In the genomic region with DNA sequence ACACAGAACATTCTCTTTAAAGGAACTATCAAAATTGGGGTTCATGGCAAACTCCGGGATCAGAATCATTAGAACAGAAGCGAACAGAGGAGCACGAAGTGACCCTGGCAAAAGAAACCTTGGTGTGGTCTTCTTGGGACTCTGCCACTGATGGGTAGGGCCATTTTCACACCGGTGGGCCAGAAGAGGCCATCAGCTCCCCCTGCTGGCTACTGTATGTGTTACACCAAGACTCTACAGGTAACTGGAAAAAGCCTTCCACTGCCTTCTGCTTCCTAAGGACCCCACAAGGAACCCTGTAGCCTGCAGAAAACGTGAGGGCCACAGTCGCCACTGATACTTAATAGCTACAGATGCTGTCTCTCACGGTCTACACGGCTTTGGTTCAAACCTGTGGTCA, we compare ENCODE assay signal across 8 mouse cellular contexts. TPM values are rescaled to one million over a fixed set of nuclear protein-coding genes. Genes with fewer than 3 reads are reported as not detected.
DNase-seq lines count a peak whose midpoint lies in the region; ATAC-seq and TF ChIP-seq lines count a peak whose summit lies in the region.
"Had no signal": no experiment of that assay in that cellular context is flagged by ENCODE, and none has a peak within 500 bp of the region (broad histone marks: within the 10 kb centered on the region; RNA-seq: fewer than 3 reads in every experiment).

No protein-coding gene starts in this region.

- H3K4me1 ChIP-seq in ES-Bruce4 (ENCODE audit: control insufficient read depth, insufficient read depth, low read length) = no peaks in the 10 kb centered on the region

- no peak overlapping the region for H3K4me3 ChIP-seq in ES-Bruce4 (ENCODE audit: low read depth, low read length)
- H3K4me3 ChIP-seq: limb, embryonic 13.5 days had no signal

- no peak overlapping the region for H3K9ac ChIP-seq in ES-Bruce4 (ENCODE audit: low read depth, poor library complexity, severe bottlenecking)
- H3K9ac ChIP-seq: limb, embryonic 13.5 days had no signal

- TF ChIP-seq POLR2A in ES-Bruce4 (IDR thresholded peaks at IDR 0.05; ENCODE audit: insufficient read depth, low read length) = no peak

- no peak overlapping the region for H3K27ac ChIP-seq in ES-Bruce4 (ENCODE audit: insufficient read depth, low read length)
- H3K27ac ChIP-seq: limb, embryonic 13.5 days had no signal

- peak; percentile 76 for TF ChIP-seq CTCF in ES-Bruce4 (IDR thresholded peaks at IDR 0.05; ENCODE audit: low read depth, low read length)

- DNase-seq in kidney, adult 18-20 months = peak; percentile 55
- no peak for DNase-seq in kidney, adult 9 months
- DNase-seq in B cell, adult 2 months = peak; percentile 65 to 68
- DNase-seq in retina, embryonic 14.5 days (ENCODE audit: low spot score) = peak; percentile 70
- no peak for DNase-seq in left cerebral cortex, postnatal 36 days (ENCODE audit: low spot score in 2 of 2)

- ATAC-seq in erythroid progenitor cell, adult 5-6 weeks (replicated peaks; ENCODE audit: low FRiP score, poor library complexity, severe bottlenecking) = 0 out of 2 replicates have a peak, but pooled peaks have one; percentile 60

- peaks cover 11% of the 10 kb centered on the region for H3K9me3 ChIP-seq in ES-Bruce4 (replicated peaks; ENCODE audit: control insufficient read depth, insufficient read depth, low read length, poor library complexity, severe bottlenecking)
- H3K9me3 ChIP-seq: limb, embryonic 13.5 days had no signal

- H3K27me3 ChIP-seq in ES-Bruce4 (ENCODE audit: control insufficient read depth, insufficient read depth, low read length, poor library complexity, severe bottlenecking) = no peaks in the 10 kb centered on the region
- H3K27me3 ChIP-seq: limb, embryonic 13.5 days had no signal

- intact Hi-C loops in left cerebral cortex, postnatal 36 days (cut with DNase I) = loop anchor here (10.0 kb wide), 1 partner anchor 403 kb away; a partner anchor contains a TSS

- TF ChIP-seq EP300 in ES-Bruce4 (IDR thresholded peaks at IDR 0.05; ENCODE audit: insufficient read depth, low read depth, low read length) = no peak

- no peaks in the 10 kb centered on the region for H3K36me3 ChIP-seq in ES-Bruce4 (ENCODE audit: control insufficient read depth, insufficient read depth, low read length, poor library complexity, severe bottlenecking)
- H3K36me3 ChIP-seq: limb, embryonic 13.5 days had no signal

RNA-seq across cellular contexts. Expression of a gene that starts 25.2 kb away (rescaled TPM):
- 2.1 and 2.7 TPM in 2 replicates for polyA plus RNA-seq in ES-Bruce4 (2011; ENCODE audit: insufficient read depth, insufficient read length, low read depth, missing spikeins)
- total RNA-seq in erythroid progenitor cell, adult 5-6 weeks (2015; ENCODE audit: low replicate concordance) = 1.3 and 2.2 TPM in 2 replicates
- total RNA-seq in erythroid progenitor cell, adult 5-6 weeks (2017; ENCODE audit: low replicate concordance) = 3.6 TPM in 1 of 2 replicates, not detected in the other
- total RNA-seq in left cerebral cortex, postnatal 36 days (2021) = 1 to 10 TPM in 1 of 2 experiments, under 1 TPM in 1; 0.86 to 3.1 TPM

Comparison
In these comparisons a context has a peak if more than half of its experiments do, and no peak if none do; other contexts are left out.
1. DNase-seq: peak in kidney, adult 18-20 months (single experiment), B cell, adult 2 months (2 of 2) and retina, embryonic 14.5 days (single experiment); none in kidney, adult 9 months (single experiment) and left cerebral cortex, postnatal 36 days (0 of 2).